Mouse (Mus musculus) heart, adult 8-10 months (tissue): Measurements from ENCODE around the gene D17H6S53E. TPM values are rescaled to one million over a fixed set of nuclear protein-coding genes. Genes with fewer than 3 reads are reported as not detected.

Source experiments
- DNase-seq: peaks from one replicate; pipeline ENCODE4 v3.0.0; 2022; ENCODE audit warnings: low spot score
- total RNA-seq, 4 experiments: library from RNA; stranded (reverse); gene quantifications; 2 replicates each; pipeline ENCODE4 v1.2.4; 2022

Gene D17H6S53E
- 10 to 100 TPM; 27.8 to 33.4 (median 30.3) TPM for total RNA-seq

- peak; percentile 72 for DNase-seq
Measured at GRCm38 (mm10) chr17:35126206-35126611, at the start of gene D17H6S53E. Gene D17H6S53E, plus strand, starts transcription at chr17:35126373.

- no peak for DNase-seq
Measured at GRCm38 (mm10) chr17:35076507-35077176, 49.5 kb upstream of the D17H6S53E start, which contains the start of gene Ly6g6e. Gene Ly6g6e, plus strand, starts transcription at chr17:35076902.

GRCm38 (mm10) chr17:35077285-35077684, 48.9 kb upstream of the D17H6S53E start:
- DNase-seq, result no peak

- no peak for DNase-seq
Measured at GRCm38 (mm10) chr17:35077786-35078233, 48.4 kb upstream of the D17H6S53E start, which contains the start of gene Ly6g6d. Gene Ly6g6d, minus strand, starts transcription at chr17:35078065.

GRCm38 (mm10) chr17:35079778-35080177, 46.4 kb upstream of the D17H6S53E start:
- no peak for DNase-seq

GRCm38 (mm10) chr17:35080248-35080647, 45.9 kb upstream of the D17H6S53E start:
- no peak for DNase-seq

GRCm38 (mm10) chr17:35080710-35081109, 45.5 kb upstream of the D17H6S53E start:
- no peak for DNase-seq

GRCm38 (mm10) chr17:35082841-35083576, 43.2 kb upstream of the D17H6S53E start:
- no peak for DNase-seq

- DNase-seq, result no peak
Measured at GRCm38 (mm10) chr17:35083929-35084497, 42.2 kb upstream of the D17H6S53E start.

- no peak for DNase-seq
Measured at GRCm38 (mm10) chr17:35085208-35085865, 40.8 kb upstream of the D17H6S53E start, which contains the start of gene Ly6g6f. Gene Ly6g6f, minus strand, starts transcription at chr17:35085610.

- DNase-seq, result no peak
Measured at GRCm38 (mm10) chr17:35088151-35088550, 38.0 kb upstream of the D17H6S53E start.

- DNase-seq, result peak; percentile 92
Measured at GRCm38 (mm10) chr17:35088825-35089644, 37.1 kb upstream of the D17H6S53E start, which contains the start of gene Abhd16a. Gene Abhd16a, plus strand, starts transcription at chr17:35089263.

GRCm38 (mm10) chr17:35090166-35090932, 35.8 kb upstream of the D17H6S53E start:
- no peak for DNase-seq

- DNase-seq, result no peak
Measured at GRCm38 (mm10) chr17:35092403-35093198, 33.6 kb upstream of the D17H6S53E start.

- DNase-seq, result no peak
Measured at GRCm38 (mm10) chr17:35094475-35095365, 31.5 kb upstream of the D17H6S53E start.

GRCm38 (mm10) chr17:35096597-35096996, 29.6 kb upstream of the D17H6S53E start:
- no peak for DNase-seq

- DNase-seq, result no peak
Measured at GRCm38 (mm10) chr17:35097164-35097655, 29.0 kb upstream of the D17H6S53E start.

- no peak for DNase-seq
Measured at GRCm38 (mm10) chr17:35100196-35100765, 25.9 kb upstream of the D17H6S53E start.
